Mouse (Mus musculus) liver, postnatal 0 days (tissue): ENCODE results near the gene Tbc1d4. TPM values are rescaled to one million over a fixed set of nuclear protein-coding genes. Genes with fewer than 3 reads are reported as not detected.

Experiments
- ATAC-seq: fragments of 200-750 bp; cut with Nextera tagmentation; 2 replicates; pipeline ENCODE4 v1.8.0; 2017; ENCODE audit warnings: mild to moderate bottlenecking, moderate library complexity
- DNase-seq: peaks from one replicate; pipeline ENCODE4 v3.0.0-alpha.2; 2016
- H3K27ac ChIP-seq: fragments of 300-500 bp; sonication (generic); 2 replicates; pipeline ENCODE4 v1.5.1; 2014; ENCODE audit warnings: antibody characterized with exemption, moderate library complexity, mild to moderate bottlenecking, low read depth
- H3K27me3 ChIP-seq: fragments of 300-500 bp; sonication (generic); 2 replicates; pipeline ENCODE4 v1.6.1; 2014; ENCODE audit warnings: low read length, control low read depth, mixed read lengths; ENCODE audit not compliant: insufficient read depth
- H3K36me3 ChIP-seq: fragments of 300-500 bp; sonication (generic); replicated peaks from 2 replicates; pipeline ENCODE4 v1.6.1; 2014; ENCODE audit warnings: mild to moderate bottlenecking, control low read depth, low read length, moderate library complexity, mixed read lengths; ENCODE audit not compliant: insufficient read depth
- H3K4me1 ChIP-seq: fragments of 300-500 bp; sonication (generic); 2 replicates; pipeline ENCODE4 v1.6.1; 2014; ENCODE audit warnings: antibody characterized with exemption, mild to moderate bottlenecking, control low read depth; ENCODE audit not compliant: insufficient read depth
- H3K4me2 ChIP-seq: fragments of 300-500 bp; sonication (generic); 2 replicates; pipeline ENCODE4 v1.6.1; 2014; ENCODE audit warnings: low read depth, mild to moderate bottlenecking, low read length, moderate library complexity, mixed read lengths
- H3K4me3 ChIP-seq: fragments of 300-500 bp; sonication (generic); 2 replicates; pipeline ENCODE4 v1.5.1; 2014; ENCODE audit warnings: low read depth, low read length
- H3K9ac ChIP-seq: fragments of 300-500 bp; sonication (generic); replicated peaks from 2 replicates; pipeline ENCODE4 v1.6.1; 2014; ENCODE audit warnings: mild to moderate bottlenecking, moderate library complexity
- H3K9me3 ChIP-seq: fragments of 300-500 bp; sonication (generic); 2 replicates; pipeline ENCODE4 v1.6.1; 2016; ENCODE audit warnings: mild to moderate bottlenecking, control low read depth, low read length, mixed read lengths
- CTCF ChIP-seq: sonication (generic); IDR thresholded peaks from 2 replicates; pipeline ENCODE4 v1.5.1; 2016; ENCODE audit warnings: antibody characterized with exemption, low read depth
- EP300 ChIP-seq: IDR thresholded peaks from 2 replicates; pipeline ENCODE4 v1.6.1; 2016; ENCODE audit warnings: antibody characterized with exemption, low read depth, mild to moderate bottlenecking
- WGBS: fragments of 180-500 bp; shearing (Covaris S2); extraction: QIAGEN DNeasy Blood & Tissue Kit; methylation state at CpG from one replicate; pipeline ENCODE4 v1.1.7; 2014; ENCODE audit not compliant: insufficient replicate concordance; 5-methylcytosine and 5-hydroxymethylcytosine counted together
- polyA plus RNA-seq: library from polyadenylated mRNA; unstranded; fragments of >200 nt; fragmentation: Nextera tagmentation; extraction: Ambion mirVana; gene quantifications from 2 replicates; pipeline ENCODE4 v1.2.1, GENCODE M21; 2015

The Tbc1d4 gene
- polyA plus RNA-seq, 1 experiment from 2014 or later: 2.1 TPM

GRCm38 (mm10) chr14:101541863-101542262 is 67.1 kb downstream of the Tbc1d4 start:
- Histone ChIP-seq H3K4me2 (no peak overlapping the region), H3K9me3 (no peaks in the 10 kb centered on the region), H3K27me3 (no peaks in the 10 kb centered on the region), H3K4me1 (no peaks in the 10 kb centered on the region), H3K27ac (no peak overlapping the region), H3K9ac (no peak overlapping the region), H3K36me3 (no peaks in the 10 kb centered on the region), H3K4me3 (no peak overlapping the region)
- no peak for ATAC-seq
- WGBS: 78% methylated on average over 9 of the region's 9 CpGs
- TF ChIP-seq EP300: no peak
- TF ChIP-seq CTCF: no peak
- DNase-seq: no peak

GRCm38 (mm10) chr14:101541141-101541540 is 67.8 kb downstream of the Tbc1d4 start:
- no peak for TF ChIP-seq CTCF
- TF ChIP-seq EP300: no peak
- H3K4me2 ChIP-seq: no peak overlapping the region
- H3K36me3 ChIP-seq: no peaks in the 10 kb centered on the region
- DNase-seq: no peak
- H3K4me1 ChIP-seq: no peaks in the 10 kb centered on the region
- no peak overlapping the region for H3K27ac ChIP-seq
- H3K27me3 ChIP-seq: no peaks in the 10 kb centered on the region
- no peak overlapping the region for H3K9ac ChIP-seq
- ATAC-seq: no peak
- H3K9me3 ChIP-seq: no peaks in the 10 kb centered on the region
- H3K4me3 ChIP-seq: no peak overlapping the region
- WGBS: 81% methylated on average over 5 of the region's 5 CpGs

GRCm38 (mm10) chr14:101540466-101540865 is 68.5 kb downstream of the Tbc1d4 start:
- DNase-seq: no peak
- no peak overlapping the region for H3K4me2 ChIP-seq

GRCm38 (mm10) chr14:101537906-101538305 is 71.1 kb downstream of the Tbc1d4 start:
- TF ChIP-seq EP300 (no peak), CTCF (no peak)
- Histone ChIP-seq H3K4me1 (no peaks in the 10 kb centered on the region), H3K36me3 (no peaks in the 10 kb centered on the region), H3K4me2 (no peak overlapping the region), H3K9me3 (no peaks in the 10 kb centered on the region), H3K4me3 (no peak overlapping the region), H3K9ac (no peak overlapping the region), H3K27me3 (no peaks in the 10 kb centered on the region), H3K27ac (no peak overlapping the region)
- 62% methylated on average over 2 of the region's 2 CpGs for WGBS
- no peak for ATAC-seq
- DNase-seq: no peak

More at GRCm38 (mm10) chr14:101540466-101540865, 68.5 kb downstream of the Tbc1d4 start:
- H3K9ac ChIP-seq: no peak overlapping the region
- TF ChIP-seq CTCF: no peak
- no peak for TF ChIP-seq EP300
- no peaks in the 10 kb centered on the region for H3K36me3 ChIP-seq
- no peak overlapping the region for H3K27ac ChIP-seq
- no peaks in the 10 kb centered on the region for H3K9me3 ChIP-seq
- ATAC-seq: no peak
- H3K4me1 ChIP-seq: no peaks in the 10 kb centered on the region
- WGBS: 87% methylated on average over 3 of the region's 3 CpGs
- H3K4me3 ChIP-seq: no peak overlapping the region
- H3K27me3 ChIP-seq: no peaks in the 10 kb centered on the region

GRCm38 (mm10) chr14:101537413-101537812 is 71.6 kb downstream of the Tbc1d4 start:
- Histone ChIP-seq H3K27ac (no peak overlapping the region), H3K9ac (no peak overlapping the region), H3K4me1 (no peaks in the 10 kb centered on the region), H3K9me3 (no peaks in the 10 kb centered on the region), H3K4me3 (no peak overlapping the region), H3K4me2 (no peak overlapping the region), H3K36me3 (no peaks in the 10 kb centered on the region), H3K27me3 (no peaks in the 10 kb centered on the region)
- 75% methylated on average over 1 of the region's 1 CpGs for WGBS
- ATAC-seq: no peak
- DNase-seq: no peak
- TF ChIP-seq EP300 (no peak), CTCF (no peak)

- H3K27me3 ChIP-seq: no peaks in the 10 kb centered on the region
- TF ChIP-seq CTCF (no peak), EP300 (no peak)
- WGBS: 68% methylated on average over 7 of the region's 7 CpGs
- ATAC-seq: no peak
- no peak overlapping the region for H3K27ac ChIP-seq
- DNase-seq: no peak
- H3K36me3 ChIP-seq: no peaks in the 10 kb centered on the region
- H3K4me1 ChIP-seq: no peaks in the 10 kb centered on the region
- no peaks in the 10 kb centered on the region for H3K9me3 ChIP-seq
- H3K4me3 ChIP-seq: no peak overlapping the region
- no peak overlapping the region for H3K9ac ChIP-seq
- H3K4me2 ChIP-seq: no peak overlapping the region
Observed at GRCm38 (mm10) chr14:101532090-101532695, 76.8 kb downstream of the Tbc1d4 start.

- no peak overlapping the region for H3K9ac ChIP-seq
- 48% methylated on average over 2 of the region's 2 CpGs for WGBS
- H3K4me3 ChIP-seq: no peak overlapping the region
- no peak overlapping the region for H3K27ac ChIP-seq
- no peak for DNase-seq
- ATAC-seq: no peak
- H3K9me3 ChIP-seq: no peaks in the 10 kb centered on the region
- no peak for TF ChIP-seq CTCF
- TF ChIP-seq EP300: no peak
- H3K4me2 ChIP-seq: no peak overlapping the region
- H3K36me3 ChIP-seq: no peaks in the 10 kb centered on the region
- H3K27me3 ChIP-seq: no peaks in the 10 kb centered on the region
- no peaks in the 10 kb centered on the region for H3K4me1 ChIP-seq
Observed at GRCm38 (mm10) chr14:101530455-101530854, 78.5 kb downstream of the Tbc1d4 start.
